Mouse (Mus musculus): ENCODE measurements at regions not wholly inside any gene's neighbourhood (a gene's known extent, or its start where the extent isn't known, plus 50 kb on each side); places are given as distances from the start of the nearest gene placed in this dataset.

GRCm38 (mm10) chr10:96497482-96497881 is 119.3 kb upstream of the Btg1 start:
- DNase-seq (ENCODE audit: low spot score in 2 of 2) = peak in 1 of 2 experiments; percentile 13

GRCm38 (mm10) chr10:96499274-96499673 is 117.5 kb upstream of the Btg1 start:
- no peak for DNase-seq (ENCODE audit: low spot score in 2 of 2)

GRCm38 (mm10) chr10:96502090-96502728 is 114.6 kb upstream of the Btg1 start:
- no peak for DNase-seq (ENCODE audit: low spot score in 2 of 2)

GRCm38 (mm10) chr10:96502736-96503135 is 114.1 kb upstream of the Btg1 start:
- DNase-seq (ENCODE audit: low spot score in 2 of 2) = no peak

GRCm38 (mm10) chr10:96504340-96504739 is 112.5 kb upstream of the Btg1 start:
- no peak for DNase-seq (ENCODE audit: low spot score in 2 of 2)

- no peak for DNase-seq (ENCODE audit: low spot score in 2 of 2)
Measured at GRCm38 (mm10) chr10:96515164-96515922, 101.5 kb upstream of the Btg1 start.

GRCm38 (mm10) chr10:96515923-96516258 is 100.9 kb upstream of the Btg1 start:
- DNase-seq (ENCODE audit: low spot score in 2 of 2) = peak; percentile 22 to 40

GRCm38 (mm10) chr10:96519411-96519810 is 97.4 kb upstream of the Btg1 start:
- no peak for DNase-seq (ENCODE audit: low spot score in 2 of 2)

GRCm38 (mm10) chr10:96520995-96521760 is 95.6 kb upstream of the Btg1 start:
- DNase-seq (ENCODE audit: low spot score in 2 of 2) = no peak

GRCm38 (mm10) chr10:96523967-96524801 is 92.6 kb upstream of the Btg1 start:
- DNase-seq (ENCODE audit: low spot score in 2 of 2) = no peak

GRCm38 (mm10) chr10:96527864-96528263 is 88.9 kb upstream of the Btg1 start:
- no peak for DNase-seq (ENCODE audit: low spot score in 2 of 2)

- no peak for DNase-seq (ENCODE audit: low spot score in 2 of 2)
Measured at GRCm38 (mm10) chr10:96534547-96535124, 82.2 kb upstream of the Btg1 start.

GRCm38 (mm10) chr10:96535461-96535860 is 81.3 kb upstream of the Btg1 start:
- DNase-seq (ENCODE audit: low spot score in 2 of 2) = peak in 1 of 2 experiments; percentile 6

GRCm38 (mm10) chr10:96540828-96541227 is 76.0 kb upstream of the Btg1 start:
- DNase-seq (ENCODE audit: low spot score in 2 of 2) = no peak

- DNase-seq (ENCODE audit: low spot score in 2 of 2) = no peak
Measured at GRCm38 (mm10) chr10:96545312-96545711, 71.5 kb upstream of the Btg1 start.

GRCm38 (mm10) chr10:96545761-96546388 is 70.9 kb upstream of the Btg1 start:
- no peak for DNase-seq (ENCODE audit: low spot score in 2 of 2)

- no peak for DNase-seq (ENCODE audit: low spot score in 2 of 2)
Measured at GRCm38 (mm10) chr10:96549651-96550050, 67.2 kb upstream of the Btg1 start.

GRCm38 (mm10) chr10:96550266-96550665 is 66.5 kb upstream of the Btg1 start:
- no peak for DNase-seq (ENCODE audit: low spot score in 2 of 2)

GRCm38 (mm10) chr10:96557336-96557735 is 59.5 kb upstream of the Btg1 start:
- DNase-seq (ENCODE audit: low spot score in 2 of 2) = no peak

GRCm38 (mm10) chr10:96565343-96565742 is 51.5 kb upstream of the Btg1 start:
- no peak for DNase-seq (ENCODE audit: low spot score in 2 of 2)

Measured in natural killer cell, adult 2 months (primary cell).